Mouse (Mus musculus) heart, embryonic 16.5 days (tissue): Measurements from ENCODE around the gene Ankrd9. TPM values are rescaled to one million over a fixed set of nuclear protein-coding genes. Genes with fewer than 3 reads are reported as not detected.

ENCODE experiments used
- ATAC-seq: fragments of 200-750 bp; cut with Nextera tagmentation; replicated peaks from 2 replicates; pipeline ENCODE4 v1.8.0; 2017; ENCODE audit warnings: moderate number of reproducible peaks; ENCODE audit not compliant: insufficient read depth, low FRiP score; ENCODE audit errors: extremely low read depth
- H3K27ac ChIP-seq: fragments of 300-500 bp; sonication (generic); 2 replicates; pipeline ENCODE4 v1.5.1; 2014; ENCODE audit warnings: mild to moderate bottlenecking, low read length, control low read depth, moderate library complexity
- H3K27me3 ChIP-seq: fragments of 300-500 bp; sonication (generic); 2 replicates; pipeline ENCODE4 v1.6.1; 2014; ENCODE audit warnings: low read length, mixed read lengths; ENCODE audit not compliant: control insufficient read depth, insufficient read depth
- H3K36me3 ChIP-seq: fragments of 300-500 bp; sonication (generic); 2 replicates; pipeline ENCODE4 v1.6.1; 2014; ENCODE audit not compliant: control insufficient read depth, insufficient read depth
- H3K4me1 ChIP-seq: fragments of 300-500 bp; sonication (generic); 2 replicates; pipeline ENCODE4 v1.6.1; 2014; ENCODE audit warnings: low read length, mixed read lengths; ENCODE audit not compliant: control insufficient read depth, insufficient read depth
- H3K4me2 ChIP-seq: fragments of 300-500 bp; sonication (generic); 2 replicates; pipeline ENCODE4 v1.6.1; 2014; ENCODE audit warnings: low read depth, mild to moderate bottlenecking, control low read depth, low read length
- H3K4me3 ChIP-seq: fragments of 300-500 bp; sonication (generic); 2 replicates; pipeline ENCODE4 v1.5.1; 2014; ENCODE audit warnings: mild to moderate bottlenecking, control low read depth, low read length
- H3K9ac ChIP-seq: fragments of 300-500 bp; sonication (generic); 2 replicates; pipeline ENCODE4 v1.6.1; 2014; ENCODE audit warnings: low read length, control low read depth
- H3K9me3 ChIP-seq: fragments of 300-500 bp; sonication (generic); replicated peaks from 2 replicates; pipeline ENCODE4 v1.6.1; 2016; ENCODE audit warnings: low read length; ENCODE audit not compliant: control insufficient read depth
- WGBS: fragments of 180-500 bp; shearing (Covaris S2); extraction: QIAGEN DNeasy Blood & Tissue Kit; methylation state at CpG from one replicate; pipeline ENCODE4 v1.1.7; 2014; 5-methylcytosine and 5-hydroxymethylcytosine counted together
- polyA plus RNA-seq: library from polyadenylated mRNA; unstranded; fragments of >200 nt; fragmentation: Nextera tagmentation; extraction: Ambion mirVana; gene quantifications from 2 replicates; pipeline ENCODE4 v1.2.1, GENCODE M21; 2015

The Ankrd9 gene
- polyA plus RNA-seq, 1 experiment from 2014 or later = 22.0 TPM

DNA sequence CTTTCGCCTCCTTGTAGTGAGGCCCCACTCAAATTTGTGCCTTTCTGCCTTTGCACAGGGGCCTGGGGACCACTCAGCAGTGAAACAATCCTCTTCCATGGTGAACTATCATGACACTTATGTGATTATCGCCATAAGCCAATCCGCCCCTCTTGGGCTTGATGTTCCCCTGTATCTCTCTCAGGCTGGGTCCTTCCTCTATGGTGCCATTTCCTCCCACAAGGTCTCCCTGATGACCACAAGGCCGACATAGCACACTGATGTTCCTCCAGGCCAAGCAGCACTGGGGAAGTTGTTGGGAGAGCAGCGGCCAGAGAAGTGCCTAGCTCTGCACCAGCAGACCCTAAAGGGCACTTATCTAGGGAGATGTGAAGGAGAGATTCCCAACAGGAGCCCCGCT lies 4.1 kb downstream of the Ankrd9 start:
- Histone ChIP-seq H3K4me2 (no peak overlapping the region), H3K4me3 (no peak overlapping the region), H3K27me3 (no peaks in the 10 kb centered on the region), H3K27ac (peak overlapping the region; percentile 40), H3K4me1 (peaks cover 13% of the 10 kb centered on the region), H3K9me3 (no peaks in the 10 kb centered on the region), H3K36me3 (peaks cover 24% of the 10 kb centered on the region), H3K9ac (no peak overlapping the region)
- WGBS = 83% methylated on average over 6 of the region's 6 CpGs
- ATAC-seq = no peak

DNA sequence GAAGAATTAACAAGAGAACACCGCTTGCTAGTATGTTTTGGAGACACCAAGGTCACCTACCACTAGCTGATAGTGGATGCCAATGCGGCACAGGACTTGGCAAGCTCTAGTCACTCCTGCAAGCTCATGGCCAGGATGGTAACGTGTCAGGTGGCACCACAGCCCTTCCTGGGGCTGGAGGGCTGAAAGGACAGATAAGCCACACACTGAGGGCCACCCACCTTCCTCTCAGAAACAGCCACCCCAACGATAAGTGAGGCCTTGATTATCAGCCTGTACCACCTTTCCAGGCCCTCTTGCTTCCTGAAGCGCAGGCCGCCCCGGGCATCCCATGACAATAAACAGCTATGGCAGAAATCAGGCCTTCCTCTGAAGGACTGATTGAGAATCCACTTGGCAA lies 4.5 kb downstream of the Ankrd9 start:
- H3K4me2 ChIP-seq = no peak overlapping the region
- peak overlapping the region; percentile 40 for H3K27ac ChIP-seq
- H3K36me3 ChIP-seq = peaks cover 24% of the 10 kb centered on the region

DNA sequence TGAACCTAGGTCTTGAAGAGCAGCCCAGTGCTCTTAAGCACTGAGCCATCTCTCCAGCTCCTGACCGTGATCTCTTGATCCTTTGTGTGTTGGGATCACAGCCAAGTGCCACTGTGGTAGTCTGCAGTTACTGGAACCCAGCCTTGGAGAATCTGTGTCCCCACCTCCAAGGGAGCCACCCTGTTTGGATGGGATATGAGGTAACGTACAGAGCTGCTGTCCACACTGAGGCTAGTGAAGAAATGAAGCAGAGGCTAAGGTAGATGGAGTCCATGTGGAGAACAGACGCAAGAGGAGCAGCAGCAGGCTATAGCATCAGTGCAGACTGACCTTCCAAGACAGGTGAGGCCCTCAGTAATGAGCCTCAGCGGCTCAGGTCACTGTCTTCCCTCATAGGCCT lies 5.0 kb downstream of the Ankrd9 start:
- 84% methylated on average over 4 of the region's 4 CpGs for WGBS
- no peak overlapping the region for H3K4me3 ChIP-seq
- H3K36me3 ChIP-seq = peaks cover 27% of the 10 kb centered on the region
- no peaks in the 10 kb centered on the region for H3K27me3 ChIP-seq
- H3K9ac ChIP-seq = no peak overlapping the region
- peak overlapping the region; percentile 40; the same call in 1 of the 2 replicates for H3K27ac ChIP-seq
- H3K4me2 ChIP-seq = no peak overlapping the region
- peaks cover 13% of the 10 kb centered on the region for H3K4me1 ChIP-seq
- no peaks in the 10 kb centered on the region for H3K9me3 ChIP-seq
- no peak for ATAC-seq

More for the DNA sequence above, 4.5 kb downstream of the Ankrd9 start:
- Histone ChIP-seq H3K4me3 (no peak overlapping the region), H3K9me3 (no peaks in the 10 kb centered on the region), H3K4me1 (peaks cover 13% of the 10 kb centered on the region), H3K27me3 (no peaks in the 10 kb centered on the region), H3K9ac (no peak overlapping the region)
- ATAC-seq = no peak
- 72% methylated on average over 7 of the region's 7 CpGs for WGBS

DNA sequence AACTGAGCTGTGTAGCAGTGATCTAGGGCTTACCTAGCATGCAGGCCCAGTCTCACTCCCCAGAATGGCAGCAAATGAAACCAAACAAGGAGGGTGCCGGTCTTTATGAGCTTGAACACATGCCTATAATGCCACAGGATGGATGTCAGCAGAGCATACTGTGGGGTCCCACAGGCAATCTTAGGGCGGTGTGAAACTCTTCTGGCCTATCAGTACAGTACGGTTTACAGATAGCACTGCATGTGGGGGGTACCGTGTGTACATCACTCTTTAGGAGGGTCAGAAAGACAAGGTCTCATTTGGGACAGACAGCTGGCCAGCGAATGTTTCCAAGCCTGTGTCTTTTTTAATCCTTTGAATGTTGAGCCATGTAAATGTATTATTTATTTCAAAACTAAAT lies 6.9 kb downstream of the Ankrd9 start:
- no peaks in the 10 kb centered on the region for H3K27me3 ChIP-seq
- H3K9me3 ChIP-seq = no peaks in the 10 kb centered on the region
- H3K27ac ChIP-seq = no peak overlapping the region
- H3K4me1 ChIP-seq = peaks cover 4% of the 10 kb centered on the region; the same call in 1 of the 2 replicates
- peaks cover 26% of the 10 kb centered on the region for H3K36me3 ChIP-seq
- H3K9ac ChIP-seq = no peak overlapping the region
- no peak for ATAC-seq
- H3K4me2 ChIP-seq = no peak overlapping the region
- H3K4me3 ChIP-seq = no peak overlapping the region
- 77% methylated on average over 5 of the region's 5 CpGs for WGBS

DNA sequence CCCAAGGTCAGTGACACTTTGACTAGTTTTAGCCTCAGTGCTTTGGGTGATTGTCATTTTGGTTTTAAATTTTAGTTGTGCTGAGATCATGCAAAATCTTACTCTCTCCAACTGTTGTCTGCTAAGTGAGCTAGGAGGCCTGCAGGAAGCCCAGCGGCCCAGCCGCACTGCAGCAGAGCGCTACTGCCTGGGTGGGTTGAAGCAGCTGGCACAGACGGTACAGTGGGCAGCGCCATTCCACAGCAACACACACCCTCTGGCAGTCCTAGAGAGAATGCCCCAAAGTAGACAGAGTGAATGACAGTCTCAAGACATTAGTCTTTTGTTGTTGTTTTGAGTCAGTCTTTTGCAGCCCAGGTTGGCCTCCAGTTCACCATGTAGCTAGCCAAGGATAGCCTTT lies 8.4 kb downstream of the Ankrd9 start:
- no peak overlapping the region for H3K4me3 ChIP-seq
- no peak overlapping the region for H3K4me2 ChIP-seq
- H3K4me1 ChIP-seq = peaks cover 4% of the 10 kb centered on the region; the same call in 1 of the 2 replicates
- H3K27me3 ChIP-seq = no peaks in the 10 kb centered on the region
- 94% methylated on average over 5 of the region's 5 CpGs for WGBS
- H3K27ac ChIP-seq = no peak overlapping the region
- ATAC-seq = no peak
- no peak overlapping the region for H3K9ac ChIP-seq
- no peaks in the 10 kb centered on the region for H3K9me3 ChIP-seq
- peaks cover 14% of the 10 kb centered on the region for H3K36me3 ChIP-seq

DNA sequence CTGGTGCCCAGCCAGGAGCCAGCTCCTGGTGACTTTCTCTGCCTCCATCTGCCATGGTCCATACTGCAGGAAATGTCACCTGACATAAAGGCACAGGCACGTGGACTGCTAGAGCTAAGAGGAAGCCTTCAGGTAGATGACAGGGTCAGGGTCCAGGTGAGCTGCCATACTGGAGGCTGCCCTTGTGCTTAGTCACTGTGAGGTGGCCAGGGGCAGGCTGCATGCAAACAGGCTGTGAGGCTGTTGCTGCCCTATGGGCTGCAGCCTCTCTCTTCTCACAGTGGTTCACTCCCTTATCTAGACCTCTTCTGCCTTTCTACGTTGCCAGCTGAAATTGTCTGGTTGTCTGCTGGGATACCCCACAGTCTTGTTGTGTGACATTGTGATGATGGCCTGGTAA lies 11.7 kb downstream of the Ankrd9 start:
- no peak for ATAC-seq

DNA sequence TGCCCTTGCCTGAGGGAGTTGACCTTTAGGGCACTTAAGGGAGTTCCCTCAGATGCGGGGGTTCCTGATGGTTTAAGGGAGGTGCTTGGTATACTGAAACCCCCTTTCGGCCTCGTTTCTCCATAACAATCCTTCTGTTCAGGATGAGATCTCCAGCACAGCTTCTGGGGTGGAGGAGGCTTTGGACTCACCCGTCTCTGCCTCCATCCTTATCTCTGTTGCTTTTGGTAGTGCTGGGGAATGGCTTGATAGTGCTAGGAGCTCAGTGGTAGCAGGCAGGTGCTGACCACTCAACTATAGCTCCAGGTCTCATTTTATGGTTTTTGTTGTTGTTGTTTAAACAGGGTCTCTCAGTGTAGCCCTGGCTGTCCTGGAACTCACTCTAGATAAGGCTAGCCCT lies 12.8 kb downstream of the Ankrd9 start:
- no peak for ATAC-seq
- Histone ChIP-seq H3K27ac (no peak overlapping the region), H3K9me3 (no peaks in the 10 kb centered on the region), H3K9ac (no peak overlapping the region), H3K36me3 (peaks cover 3% of the 10 kb centered on the region; the same call in 1 of the 2 replicates), H3K4me3 (no peak overlapping the region), H3K27me3 (no peaks in the 10 kb centered on the region), H3K4me2 (no peak overlapping the region), H3K4me1 (no peaks in the 10 kb centered on the region; the same call in 1 of the 2 replicates)
- WGBS = 65% methylated on average over 4 of the region's 4 CpGs

More for the DNA sequence above, 11.7 kb downstream of the Ankrd9 start:
- Histone ChIP-seq H3K9me3 (no peaks in the 10 kb centered on the region), H3K36me3 (peaks cover 3% of the 10 kb centered on the region; the same call in 1 of the 2 replicates), H3K27me3 (no peaks in the 10 kb centered on the region), H3K4me1 (no peaks in the 10 kb centered on the region), H3K9ac (no peak overlapping the region), H3K4me2 (no peak overlapping the region), H3K4me3 (no peak overlapping the region), H3K27ac (no peak overlapping the region)
- 71% methylated on average over 2 of the region's 2 CpGs for WGBS

DNA sequence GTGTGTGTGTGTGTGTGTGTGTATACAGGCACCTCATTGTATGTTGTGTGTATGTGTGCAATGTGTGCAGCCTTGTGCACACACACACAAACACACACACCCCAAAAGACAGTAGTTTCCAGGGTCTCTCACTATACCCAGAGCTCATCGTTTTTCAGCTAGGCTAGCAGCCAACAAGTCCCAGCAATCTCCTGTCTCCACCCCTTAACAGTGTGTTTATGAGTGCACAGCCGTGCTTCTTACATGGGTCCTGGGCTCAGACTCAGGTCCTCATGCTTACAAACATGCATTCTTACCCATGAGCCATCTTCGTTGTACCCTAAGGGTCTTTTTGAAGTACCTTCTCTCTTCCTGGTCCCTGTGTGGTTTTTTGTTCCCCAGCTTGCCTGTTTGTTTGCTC lies 13.3 kb downstream of the Ankrd9 start:
- Histone ChIP-seq H3K4me1 (no peaks in the 10 kb centered on the region; the same call in 1 of the 2 replicates), H3K4me2 (no peak overlapping the region), H3K9me3 (no peaks in the 10 kb centered on the region), H3K9ac (no peak overlapping the region), H3K27ac (no peak overlapping the region), H3K4me3 (no peak overlapping the region), H3K36me3 (peaks cover 3% of the 10 kb centered on the region; the same call in 1 of the 2 replicates), H3K27me3 (no peaks in the 10 kb centered on the region)
- WGBS = 46% methylated on average over 3 of the region's 3 CpGs
- ATAC-seq = no peak

DNA sequence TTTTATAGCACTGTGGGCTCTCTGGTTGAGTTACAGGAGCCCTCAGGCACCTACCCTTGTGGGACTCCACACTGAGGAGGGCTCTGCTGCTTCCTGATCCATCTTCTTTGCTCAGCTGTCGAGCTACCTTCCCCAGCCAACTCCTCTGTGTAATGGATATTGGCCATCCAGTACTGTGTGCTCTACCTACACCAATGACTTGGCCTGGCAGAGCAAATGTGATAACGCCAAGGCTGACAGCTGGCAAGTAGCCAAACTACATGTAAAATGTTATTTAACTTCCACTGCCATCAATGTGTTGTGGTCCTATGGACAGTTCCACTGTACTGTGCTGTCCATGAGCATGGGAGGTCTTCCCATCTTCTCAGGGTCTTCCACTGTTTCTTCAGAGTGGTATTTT lies 16.9 kb downstream of the Ankrd9 start:
- H3K4me2 ChIP-seq = no peak overlapping the region
- no peak overlapping the region for H3K9ac ChIP-seq
- 0 out of 2 replicates have a peak, but pooled peaks cover 2% of the 10 kb centered on the region for H3K36me3 ChIP-seq
- no peaks in the 10 kb centered on the region for H3K9me3 ChIP-seq
- ATAC-seq = no peak
- no peaks in the 10 kb centered on the region for H3K27me3 ChIP-seq
- no peak overlapping the region for H3K27ac ChIP-seq
- H3K4me3 ChIP-seq = no peak overlapping the region
- no peaks in the 10 kb centered on the region; the same call in 1 of the 2 replicates for H3K4me1 ChIP-seq
- 32% methylated on average over 2 of the region's 2 CpGs for WGBS
